Comparison of ENCODE assay signal across 18 mouse cellular contexts in the genomic region with DNA sequence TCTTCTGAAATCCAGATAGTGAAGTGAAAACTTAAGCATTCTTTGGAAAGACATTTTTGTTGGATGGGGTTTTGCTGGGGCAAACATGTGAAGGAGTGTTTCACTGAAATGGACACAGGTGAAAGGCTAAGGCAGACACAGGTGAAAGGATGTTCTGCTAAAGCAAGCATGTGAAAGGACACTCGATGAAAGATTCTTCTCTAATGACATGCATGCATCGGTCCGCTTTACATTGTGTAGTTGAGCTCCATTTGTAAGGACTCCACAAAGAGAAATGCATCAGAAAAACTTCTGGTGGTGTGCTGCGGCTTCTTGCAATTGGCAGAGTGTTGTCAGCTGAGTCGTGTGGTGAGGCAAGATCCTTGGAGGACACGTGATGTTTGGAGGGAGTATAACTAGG.
A peak's percentile ranks its signal among the peaks of the same experiment; 100 is the strongest.
DNase-seq lines count a peak whose midpoint lies in the region; ATAC-seq lines count a peak whose summit lies in the region.
"Had no signal": no experiment of that assay in that cellular context is flagged by ENCODE, and none has a peak within 500 bp of the region (broad histone marks: within the 10 kb centered on the region; RNA-seq: fewer than 3 reads in every experiment).

No protein-coding gene starts in this region.

- 90% methylated on average over 6 of the region's 6 CpGs for WGBS in midbrain, embryonic 11.5 days
- 90% methylated on average over 6 of the region's 6 CpGs for WGBS in midbrain, embryonic 13.5 days

- H3K4me3 ChIP-seq in midbrain, embryonic 11.5 days (ENCODE audit: low read depth, low read length): no peak overlapping the region
- no peak overlapping the region for H3K4me3 ChIP-seq in midbrain, embryonic 13.5 days (replicated peaks)

- ATAC-seq in midbrain, embryonic 11.5 days (ENCODE audit: low FRiP score): no peak
- ATAC-seq in midbrain, embryonic 13.5 days: no peak
- ATAC-seq: activated CD4-positive, CD25-positive, alpha-beta regulatory T cell, adult 4 months; CD4-positive, CD25-positive, alpha-beta regulatory T cell, adult 4 months; Patski had no signal

- DNase-seq in heart, adult 11 months: peak; percentile 60
- no peak for DNase-seq in heart, adult 9 months (ENCODE audit: low spot score in 2 of 2)
- peak; percentile 59 for DNase-seq in midbrain, embryonic 11.5 days (ENCODE audit: low spot score, missing footprints)
- DNase-seq: adrenal gland, adult 2 months; adrenal gland, adult 8-10 months; adrenal gland, postnatal 10 days; adrenal gland, postnatal 14 days; adrenal gland, postnatal 25 days; adrenal gland, postnatal 36 days; B cell, adult 2 months; cerebellum, adult 11 months; cerebellum, adult 11-12 months; cerebellum, adult 18-20 months had no signal

- H3K9me3 ChIP-seq in midbrain, embryonic 11.5 days (ENCODE audit: control insufficient read depth, low read length): no peaks in the 10 kb centered on the region
- H3K9me3 ChIP-seq in midbrain, embryonic 13.5 days: no peaks in the 10 kb centered on the region
- H3K9me3 ChIP-seq: G1E had no signal

- H3K27ac ChIP-seq in midbrain, embryonic 11.5 days (ENCODE audit: low read depth, low read length): no peak overlapping the region
- no peak overlapping the region for H3K27ac ChIP-seq in midbrain, embryonic 13.5 days

- H3K4me2 ChIP-seq in midbrain, embryonic 11.5 days: no peak overlapping the region
- H3K4me2 ChIP-seq in midbrain, embryonic 13.5 days (replicated peaks): no peak overlapping the region

- no peaks in the 10 kb centered on the region; the same call in 1 of the 2 replicates for H3K27me3 ChIP-seq in midbrain, embryonic 11.5 days (ENCODE audit: control insufficient read depth, insufficient read depth, low read length)
- H3K27me3 ChIP-seq in midbrain, embryonic 13.5 days: peaks cover 24% of the 10 kb centered on the region
- H3K27me3 ChIP-seq: Patski had no signal

- H3K9ac ChIP-seq in midbrain, embryonic 11.5 days (ENCODE audit: low read length): no peak overlapping the region
- H3K9ac ChIP-seq in midbrain, embryonic 13.5 days (replicated peaks): no peak overlapping the region

- no peaks in the 10 kb centered on the region for H3K4me1 ChIP-seq in midbrain, embryonic 11.5 days (ENCODE audit: control insufficient read depth, insufficient read depth, low read length)
- peaks cover 15% of the 10 kb centered on the region; the same call in 1 of the 2 replicates for H3K4me1 ChIP-seq in midbrain, embryonic 13.5 days (replicated peaks)

- no peaks in the 10 kb centered on the region for H3K36me3 ChIP-seq in midbrain, embryonic 11.5 days (ENCODE audit: control insufficient read depth, insufficient read depth, low read length)
- H3K36me3 ChIP-seq in midbrain, embryonic 13.5 days: no peaks in the 10 kb centered on the region
- H3K36me3 ChIP-seq: G1E had no signal

Comparison
In these comparisons a context has a peak if more than half of its experiments do, and no peak if none do; other contexts are left out.
1. DNase-seq: peak in heart, adult 11 months (single experiment) and midbrain, embryonic 11.5 days (single experiment); none in heart, adult 9 months (0 of 2).